Mouse (Mus musculus): Measurements from ENCODE around the gene Itm2b.

DNA sequence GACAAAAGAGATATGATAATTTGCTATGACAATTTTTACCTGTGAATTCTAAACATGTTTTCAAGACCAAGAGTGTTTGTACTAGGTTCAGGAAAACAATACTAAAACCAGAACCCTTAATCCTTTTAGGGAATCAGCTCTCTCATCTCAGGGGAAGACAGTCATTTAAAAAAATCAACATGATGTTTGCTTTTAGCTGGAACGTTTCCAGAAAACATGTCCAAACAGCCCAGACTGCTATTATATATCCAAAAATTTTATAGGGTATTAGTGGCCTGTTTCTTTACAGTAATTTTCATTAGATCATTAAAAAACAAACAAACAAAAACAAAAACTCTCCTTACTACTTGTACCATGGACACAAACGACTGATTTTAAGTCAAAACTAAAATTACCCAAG, 1.3 kb downstream of the Itm2b start:
- TF ChIP-seq CTCF (IDR thresholded peaks at IDR 0.05; ENCODE audit: low read depth, low read length) (no peak), POLR2A (IDR thresholded peaks at IDR 0.05; ENCODE audit: extremely low read depth, insufficient read depth, low read length) (no peak)
